Mouse (Mus musculus): ENCODE measurements around the gene Fbxo4.

- no peak for TF ChIP-seq E2F4 (IDR thresholded peaks at IDR 0.05; ENCODE audit: insufficient replicate concordance, low read depth, low read length)
- TF ChIP-seq JUND (conservative IDR thresholded peaks at IDR 0.05; ENCODE audit: low read depth, low read length) = no peak
- no peak for TF ChIP-seq USF1 (IDR thresholded peaks at IDR 0.05; ENCODE audit: low read depth, low read length)
- no peak for TF ChIP-seq SIN3A (IDR thresholded peaks at IDR 0.05; ENCODE audit: low read length)
- TF ChIP-seq CTCF (conservative IDR thresholded peaks at IDR 0.05 in 1 of 2, IDR thresholded peaks at IDR 0.05 in 1 of 2; ENCODE audit: low read depth in 2 of 2, low read length in 2 of 2) = no peak
- no peak for TF ChIP-seq TCF12 (IDR thresholded peaks at IDR 0.05; ENCODE audit: low read depth, low read length)
- TF ChIP-seq MXI1 (IDR thresholded peaks at IDR 0.05; ENCODE audit: low read depth, low read length) = no peak
- TF ChIP-seq POLR2A (IDR thresholded peaks at IDR 0.05; ENCODE audit: low read depth, low read length) = no peak
- TF ChIP-seq SMC3 (IDR thresholded peaks at IDR 0.05; ENCODE audit: low read depth, low read length) = no peak
- TF ChIP-seq MYC (IDR thresholded peaks at IDR 0.05; ENCODE audit: low read depth, low read length) = no peak
- TF ChIP-seq MAZ (IDR thresholded peaks at IDR 0.05; ENCODE audit: low read depth, low read length) = no peak
- TF ChIP-seq MAX (IDR thresholded peaks at IDR 0.05; ENCODE audit: low read length) = no peak
- no peak for TF ChIP-seq JUN (IDR thresholded peaks at IDR 0.05; ENCODE audit: insufficient read depth, low read depth, low read length)
- no peak for TF ChIP-seq CHD2 (IDR thresholded peaks at IDR 0.05; ENCODE audit: low read length)
Measured at GRCm38 (mm10) chr15:4024726-4025507, 45.5 kb upstream of the Fbxo4 start.

All from CH12.LX (cell line).